Mouse (Mus musculus): Measurements from ENCODE around the gene Gm42715. TPM values are rescaled to one million over a fixed set of nuclear protein-coding genes. Genes with fewer than 3 reads are reported as not detected.

The Gm42715 gene
- total RNA-seq, 1 experiment from 2014 or later: 21.9 TPM

Small RNAs within 50 kb of the gene (microRNA-seq; reads per million reads assigned to microRNA genes)
- gene Gm47278 (0 reads per million in 2 experiments), gene Mir7060 (0 to 0.38 reads per million in 2 experiments)

Other genes starting within 250 kb of the Gm42715 start
- 147 and 187 TPM in 2 replicates for gene Sephs2, start 245.5 kb upstream of the Gm42715 start, total RNA-seq (2021)
- 2.2 and 8.8 TPM in 2 replicates for gene Itgal, start 223.3 kb upstream of the Gm42715 start, total RNA-seq (2021)
- 31.2 and 33.3 TPM in 2 replicates for gene Zfp768, start 174.0 kb upstream of the Gm42715 start, total RNA-seq (2021)
- gene Zfp747, start 143.5 kb upstream of the Gm42715 start, total RNA-seq (2021): 8.7 and 10.0 TPM in 2 replicates
- 3.3 and 5.3 TPM in 2 replicates for gene 9130019O22Rik, start 132.4 kb upstream of the Gm42715 start, total RNA-seq (2021)
- gene E430018J23Rik, start 126.0 kb upstream of the Gm42715 start, total RNA-seq (2021): 8.5 and 9.4 TPM in 2 replicates
- 6.4 and 6.8 TPM in 2 replicates for gene Zfp764, start 112.8 kb upstream of the Gm42715 start, total RNA-seq (2021)
- gene Zfp688, start 97.5 kb upstream of the Gm42715 start, total RNA-seq (2021): 8.9 and 11.9 TPM in 2 replicates
- 3.5 and 5.0 TPM in 2 replicates for gene Zfp689, start 70.4 kb upstream of the Gm42715 start, total RNA-seq (2021)
- gene Prr14, start 60.0 kb upstream of the Gm42715 start, total RNA-seq (2021): 42.0 and 51.8 TPM in 2 replicates
- gene Fbrs, start 40.4 kb upstream of the Gm42715 start, total RNA-seq (2021): 61.8 and 76.5 TPM in 2 replicates
- gene Srcap, start 7.6 kb upstream of the Gm42715 start, total RNA-seq (2021): 88.8 and 95.3 TPM in 2 replicates
- not detected in 2 replicates for gene Tmem265, start 41.8 kb downstream of the Gm42715 start, total RNA-seq (2021)
- gene Phkg2, start 53.8 kb downstream of the Gm42715 start, total RNA-seq (2021): 36.6 and 44.4 TPM in 2 replicates
- gene Ccdc189, start 69.0 kb downstream of the Gm42715 start, total RNA-seq (2021): 7.5 and 10.7 TPM in 2 replicates
- gene Rnf40, start 69.2 kb downstream of the Gm42715 start, total RNA-seq (2021): 56.0 and 62.8 TPM in 2 replicates
- gene Zfp629, start 96.2 kb downstream of the Gm42715 start, total RNA-seq (2021): 21.6 and 26.4 TPM in 2 replicates
- gene Bcl7c, start 189.3 kb downstream of the Gm42715 start, total RNA-seq (2021): 64.8 and 69.2 TPM in 2 replicates
- gene Ctf1, start 193.2 kb downstream of the Gm42715 start, total RNA-seq (2021): 4.7 and 5.1 TPM in 2 replicates
- not detected in 2 replicates for gene Ctf2, start 212.6 kb downstream of the Gm42715 start, total RNA-seq (2021)
- gene Fbxl19, start 225.0 kb downstream of the Gm42715 start, total RNA-seq (2021): 12.8 and 14.5 TPM in 2 replicates

All from adrenal gland, postnatal 14 days (tissue).